Mouse (Mus musculus): Measurements from ENCODE around the gene Srsf2. TPM values are rescaled to one million over a fixed set of nuclear protein-coding genes. Genes with fewer than 3 reads are reported as not detected.
"Not testable (repeated sequence)": the region's sequence is repeated elsewhere in the genome, so short reads cannot be mapped to it uniquely, and the experiment has no call there.

Srsf2 gene
- total RNA-seq, 2 experiments from 2014 or later, result 171 to 184 TPM

DNA sequence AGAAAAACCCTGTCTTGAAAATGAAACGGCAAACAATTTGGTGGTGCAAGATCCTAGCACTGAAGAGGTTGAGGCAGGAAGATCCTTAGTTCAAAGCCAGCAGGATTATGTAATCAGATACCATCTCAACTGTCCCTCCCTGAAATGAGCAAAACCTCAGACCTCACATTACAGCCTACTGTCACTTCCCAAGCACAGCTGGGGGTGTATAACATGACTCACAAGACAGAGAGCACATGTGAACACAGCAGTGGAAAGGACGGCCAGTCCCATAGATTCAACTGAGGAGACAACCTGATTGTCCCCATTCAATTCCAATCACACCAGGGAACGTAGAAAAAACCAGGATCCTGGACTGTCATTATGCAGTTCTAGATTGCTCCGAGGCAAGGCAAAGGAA is 16.6 kb downstream of the Srsf2 start:
- no peak for DNase-seq (ENCODE audit: low spot score in 2 of 2)

DNA sequence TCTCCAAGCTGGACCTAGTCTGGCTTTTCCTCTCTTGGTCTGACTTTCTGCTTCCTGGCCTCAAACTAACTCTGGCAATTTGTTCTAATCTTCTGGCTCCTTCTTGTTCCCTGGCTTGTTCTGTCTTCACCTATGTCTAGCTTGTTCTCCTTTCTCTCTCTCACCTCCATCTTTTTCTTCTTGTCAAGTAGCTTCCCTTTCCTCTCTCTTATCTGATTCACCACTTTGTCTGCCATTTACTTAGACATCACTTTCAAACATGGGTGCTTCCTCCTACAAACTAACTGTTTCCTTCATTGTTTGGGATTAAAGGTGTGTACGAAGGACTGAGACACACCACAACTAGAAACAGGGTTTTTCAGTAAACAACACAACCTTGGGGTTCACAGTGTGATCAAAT is 17.9 kb downstream of the Srsf2 start:
- no peak for DNase-seq (ENCODE audit: low spot score in 2 of 2)

DNA sequence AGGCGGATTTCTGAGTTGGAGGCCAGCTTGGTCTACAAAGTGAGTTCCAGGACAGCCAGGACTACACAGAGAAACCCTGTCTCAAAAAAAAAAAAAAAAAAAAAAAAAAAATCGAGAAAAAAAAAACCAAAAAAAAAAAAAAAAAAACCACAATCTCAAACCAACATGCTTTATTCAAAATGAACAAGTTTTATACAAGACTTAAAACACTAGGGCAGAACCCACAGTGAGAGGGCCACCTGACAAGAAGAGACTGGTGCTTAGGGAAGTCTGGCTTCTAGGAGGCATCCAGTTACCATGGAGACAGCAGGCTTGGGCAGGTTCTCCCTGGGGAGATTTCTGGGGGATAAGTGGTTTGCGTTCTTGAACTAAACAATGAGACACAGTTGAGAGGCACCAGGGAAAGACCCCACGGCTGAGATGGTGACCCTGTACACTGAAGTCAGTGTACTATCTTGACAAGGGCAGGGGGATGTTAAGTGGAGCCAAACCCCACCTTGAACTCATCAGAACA is 20.7 kb downstream of the Srsf2 start:
- DNase-seq (ENCODE audit: low spot score in 2 of 2), result no peak

DNA sequence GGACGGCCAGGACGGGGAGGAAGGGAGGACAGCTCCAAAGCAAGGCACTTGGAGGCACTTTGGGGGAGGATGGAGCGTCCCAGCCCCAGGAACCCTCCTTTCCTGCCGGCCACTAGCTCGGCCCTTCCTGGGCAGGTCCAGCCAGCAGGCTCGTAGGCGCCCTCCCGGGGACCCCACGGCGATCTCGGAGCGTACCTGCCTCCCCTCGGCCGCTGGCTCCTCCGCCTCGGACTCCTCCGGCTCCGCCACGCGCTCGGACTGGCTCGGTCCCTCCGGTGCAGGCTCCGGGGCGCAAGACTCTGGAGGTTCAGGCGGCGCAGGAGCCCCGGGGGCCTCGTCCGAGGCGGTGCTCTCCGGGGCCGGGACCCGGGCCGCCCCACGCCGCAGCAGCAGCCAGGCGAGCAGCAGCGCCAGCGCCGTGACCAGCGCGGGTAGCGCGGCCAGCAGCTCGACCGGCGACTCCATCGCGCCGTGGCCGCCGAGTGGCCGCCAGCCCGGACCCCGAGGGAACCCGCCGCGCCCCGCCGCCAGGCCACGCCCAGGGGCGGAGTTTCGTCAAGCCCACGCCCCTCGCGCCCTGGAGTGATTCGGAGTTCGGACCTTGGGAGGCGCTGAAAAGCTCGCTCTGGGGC is 25.2 kb downstream of the Srsf2 start, which contains the start of gene Mxra7:
TSS of gene Mxra7 (minus strand) at position 513 of the 632 bp plus-strand sequence.
- peak; percentile 60 to 77 for DNase-seq (ENCODE audit: low spot score in 2 of 2)

DNA sequence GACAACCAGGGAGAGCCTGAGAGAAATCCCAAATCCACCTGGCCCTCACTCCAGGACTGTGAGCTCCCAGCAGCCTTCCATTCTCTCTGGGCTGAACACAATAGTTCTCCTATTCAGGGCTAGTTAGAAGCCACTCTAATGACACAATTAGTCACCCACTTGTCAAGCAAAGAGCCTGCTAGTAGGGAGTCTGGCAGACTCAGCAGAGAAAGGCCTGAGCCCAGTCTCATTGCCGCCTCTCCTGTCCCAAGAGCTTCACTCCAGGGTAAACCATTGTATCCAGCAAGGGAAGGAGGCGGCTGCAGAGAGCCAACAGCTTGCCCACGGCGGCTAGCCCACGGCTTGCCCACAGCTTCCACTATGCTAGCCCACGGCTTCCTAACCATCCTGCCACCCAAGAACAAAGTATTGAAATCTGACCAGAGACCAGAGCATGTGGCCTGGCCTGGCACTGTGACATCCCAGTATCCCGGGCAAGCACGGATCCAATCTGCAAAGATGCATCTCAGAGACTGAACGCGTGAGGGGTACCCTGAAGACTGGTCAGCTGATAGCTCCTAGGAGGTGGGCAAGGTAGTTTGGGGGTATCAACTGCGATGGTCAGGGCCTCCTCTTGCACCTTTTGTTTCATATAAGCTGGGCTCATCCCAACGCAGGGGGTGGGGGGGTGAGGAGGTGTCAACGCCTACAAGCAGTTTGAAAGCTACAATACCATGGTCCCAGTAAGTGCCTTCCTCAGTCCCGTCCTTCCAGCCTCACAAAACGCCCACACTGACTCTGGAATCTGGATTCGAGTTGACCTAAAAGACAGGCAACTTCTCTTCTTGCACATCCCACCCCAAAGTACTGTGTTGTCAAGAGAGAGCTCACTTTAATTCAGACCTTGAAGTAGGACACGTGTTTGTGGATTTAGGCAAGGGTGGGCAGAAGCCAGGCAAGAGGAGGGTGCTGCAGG is 26.1 kb downstream of the Srsf2 start:
- no peak for DNase-seq (ENCODE audit: low spot score in 2 of 2)

DNA sequence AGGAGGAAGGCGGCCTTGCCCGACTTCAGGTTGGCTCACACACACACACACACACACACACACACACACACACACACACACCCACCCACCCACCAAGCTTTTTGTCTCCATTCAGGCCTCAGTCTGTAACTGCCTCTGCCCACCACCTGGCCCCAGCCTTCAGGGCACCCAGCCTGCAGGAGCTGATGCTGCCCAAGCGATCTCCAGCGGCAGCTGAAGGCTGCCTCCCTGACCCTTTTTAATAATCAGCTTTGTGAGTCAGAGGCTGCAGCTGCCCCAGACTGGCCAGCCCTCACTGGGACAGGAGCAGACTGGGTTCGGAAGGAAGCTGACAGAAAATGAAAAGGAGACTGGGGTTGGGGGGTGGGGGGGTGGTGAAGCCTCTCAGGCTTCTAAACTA is 27.7 kb downstream of the Srsf2 start:
- DNase-seq (ENCODE audit: low spot score in 2 of 2), result no peak

DNA sequence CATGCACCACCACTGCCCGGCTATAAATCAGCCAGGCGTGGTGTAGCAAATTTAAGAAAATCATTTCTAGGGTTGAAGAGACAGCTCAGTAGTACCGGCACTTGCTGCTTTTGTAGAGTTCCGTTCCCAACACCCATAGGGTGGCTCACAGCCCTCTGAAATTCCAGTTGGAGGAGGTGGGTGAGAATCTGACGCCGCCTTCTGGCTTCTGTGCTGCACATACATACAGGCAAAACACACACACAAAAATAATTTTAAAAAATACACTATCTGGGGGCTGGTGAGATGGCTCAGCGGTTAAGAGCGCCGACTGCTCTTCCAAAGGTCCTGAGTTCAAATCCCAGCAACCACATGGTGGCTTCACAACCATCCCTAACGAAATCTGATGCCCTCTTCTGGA is 29.0 kb downstream of the Srsf2 start:
- not testable (repeated sequence) for DNase-seq (ENCODE audit: low spot score in 2 of 2)

DNA sequence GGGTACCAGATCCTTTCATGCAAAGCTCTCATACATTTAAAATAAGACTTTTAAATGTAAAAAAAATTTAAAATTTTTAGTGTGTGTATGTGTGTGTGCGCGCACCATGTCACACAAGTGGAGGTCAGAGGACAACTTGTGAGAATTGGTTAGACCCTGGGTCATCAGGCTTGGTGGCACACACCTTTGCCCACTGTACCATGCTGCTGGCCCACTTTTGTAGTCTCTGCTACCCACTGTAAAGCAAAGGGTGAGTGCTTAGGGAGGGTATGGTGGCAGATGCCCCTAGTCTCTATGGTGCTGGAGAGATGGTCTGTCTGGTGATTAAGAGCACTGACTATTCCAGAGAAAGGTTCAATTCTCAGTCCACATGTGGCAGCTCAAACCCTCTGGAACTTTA is 29.6 kb downstream of the Srsf2 start:
- no peak for DNase-seq (ENCODE audit: low spot score in 2 of 2)

DNA sequence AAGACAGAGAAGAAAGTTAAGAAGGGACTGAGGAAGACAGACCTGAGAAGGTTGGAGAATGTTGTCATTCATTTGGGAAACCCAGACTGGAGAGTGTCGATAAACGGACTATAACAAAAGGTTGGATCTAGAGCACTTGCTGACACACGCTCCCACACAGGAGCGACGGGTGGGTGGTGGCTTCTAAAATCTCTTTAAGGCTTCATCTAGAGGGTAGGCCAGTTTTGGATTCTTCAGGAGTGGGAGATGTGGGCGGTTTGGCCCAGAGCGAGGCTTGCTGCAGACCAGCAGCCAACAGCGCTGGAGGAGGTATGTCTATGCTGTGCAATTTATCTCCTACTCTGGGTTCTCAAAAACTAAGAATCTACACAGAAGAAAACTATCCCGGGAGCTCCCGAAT is 30.3 kb downstream of the Srsf2 start:
- no peak for DNase-seq (ENCODE audit: low spot score in 2 of 2)

DNA sequence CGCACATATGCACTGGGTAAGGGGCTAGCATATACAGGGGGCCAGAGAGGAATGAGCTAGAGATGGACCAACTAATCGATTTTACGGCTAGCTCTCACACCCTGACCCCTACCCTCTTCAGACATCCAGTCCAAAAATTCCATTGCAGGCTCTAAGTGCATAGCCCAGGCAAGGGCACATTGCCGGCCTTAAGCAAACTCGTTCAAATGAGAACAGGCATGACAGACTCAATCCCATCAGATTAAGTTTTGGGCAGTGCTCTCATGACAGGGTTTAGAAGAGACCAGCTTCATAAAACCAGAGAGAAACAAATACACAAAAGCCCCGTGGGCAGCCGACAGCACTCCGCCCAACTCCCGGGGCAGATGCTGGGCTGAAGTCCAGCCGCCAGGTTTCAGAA is 30.7 kb downstream of the Srsf2 start:
- DNase-seq (ENCODE audit: low spot score in 2 of 2), result no peak

DNA sequence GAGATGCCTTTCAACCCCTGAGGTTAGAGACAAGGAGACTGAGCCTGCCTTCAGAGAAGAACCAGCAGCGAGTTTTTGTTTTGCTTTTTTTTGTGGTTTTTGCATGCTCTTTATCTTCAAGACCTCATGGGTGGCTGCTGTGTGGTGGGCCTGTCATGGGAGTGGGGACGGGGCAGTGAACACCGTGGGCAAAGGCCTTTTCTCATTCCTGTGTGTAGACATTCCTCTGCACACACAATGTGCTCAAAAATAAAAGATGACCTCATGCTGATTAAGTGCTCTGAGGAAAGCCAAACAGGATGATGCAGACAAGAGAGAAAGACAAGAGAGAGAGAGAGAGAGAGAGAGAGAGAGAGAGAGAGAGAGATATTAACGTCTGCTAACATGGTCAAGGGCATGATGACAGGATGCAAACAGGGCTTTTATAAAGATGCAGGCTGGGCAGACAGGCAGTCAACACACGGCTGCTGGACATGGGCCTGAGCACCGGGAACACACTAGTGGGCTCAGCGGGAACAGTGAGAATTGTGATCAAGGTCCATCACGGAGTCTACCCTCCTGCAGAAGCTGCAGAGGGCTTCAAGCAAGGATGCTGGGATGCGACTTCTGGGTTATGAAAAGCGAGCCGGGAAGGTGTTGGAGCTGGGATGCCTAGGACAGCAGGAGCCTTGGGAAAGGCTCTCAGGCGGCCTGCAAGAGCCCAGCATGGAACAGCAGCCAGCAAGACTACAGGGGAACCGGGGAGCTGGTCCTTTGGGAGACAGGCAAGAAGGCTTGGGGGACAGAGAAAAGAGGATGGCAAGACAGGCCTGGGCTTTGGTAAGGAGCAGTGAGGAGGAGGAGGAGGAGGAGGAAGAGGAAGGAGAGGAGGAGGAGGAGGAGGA is 31.6 kb downstream of the Srsf2 start:
- no peak for DNase-seq (ENCODE audit: low spot score in 2 of 2)

DNA sequence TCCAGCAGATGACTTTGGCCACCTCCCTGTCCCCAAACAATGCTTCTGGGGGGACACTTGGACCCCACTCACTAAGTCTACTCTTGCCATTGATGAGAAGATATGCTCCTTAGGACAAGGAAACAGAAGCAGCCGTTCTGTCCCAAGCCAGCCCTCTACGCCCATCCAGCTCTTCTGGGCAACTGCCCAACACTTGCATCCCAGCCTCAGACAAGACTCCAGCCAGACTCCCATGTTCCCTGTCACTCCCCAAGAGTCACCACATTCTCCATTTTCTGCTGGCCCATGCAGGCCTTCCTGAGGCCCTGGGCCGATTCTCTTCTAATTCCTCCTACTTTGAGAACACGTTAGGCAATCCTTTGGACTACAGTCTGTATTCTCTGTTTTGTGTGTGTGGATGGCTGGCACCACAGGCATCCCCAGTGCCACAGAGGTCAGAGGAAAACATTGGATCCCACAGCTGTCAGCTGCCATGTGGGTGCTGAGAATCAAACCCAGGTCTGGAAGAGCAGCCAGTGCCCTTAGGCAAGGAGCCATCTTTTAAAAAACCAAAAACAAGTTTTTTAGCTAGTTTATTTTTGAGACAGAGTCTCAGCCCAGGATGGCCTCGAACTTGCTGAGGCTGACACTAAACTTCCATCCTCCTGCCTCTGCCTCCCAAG is 32.8 kb downstream of the Srsf2 start:
- no peak for DNase-seq (ENCODE audit: low spot score in 2 of 2)

DNA sequence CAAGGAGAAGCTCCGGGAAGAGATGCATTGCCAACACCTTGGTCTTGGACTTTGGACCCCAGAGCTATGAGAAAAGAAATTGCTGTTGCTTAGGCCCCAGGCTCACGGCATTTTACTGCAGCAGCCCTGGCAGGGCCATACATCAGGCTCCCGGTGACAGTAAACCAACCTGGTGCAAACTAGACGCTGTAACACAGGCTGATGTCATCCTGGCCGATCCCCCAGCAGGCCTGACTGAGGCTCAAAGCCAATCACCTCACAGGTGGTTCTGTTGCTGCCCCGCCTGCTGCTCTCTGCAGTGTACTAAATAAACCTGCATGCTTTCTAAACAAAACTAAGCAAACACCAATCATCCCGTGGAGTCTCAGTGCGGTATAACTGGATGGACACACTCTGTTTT is 34.2 kb downstream of the Srsf2 start:
- no peak for DNase-seq (ENCODE audit: low spot score in 2 of 2)

DNA sequence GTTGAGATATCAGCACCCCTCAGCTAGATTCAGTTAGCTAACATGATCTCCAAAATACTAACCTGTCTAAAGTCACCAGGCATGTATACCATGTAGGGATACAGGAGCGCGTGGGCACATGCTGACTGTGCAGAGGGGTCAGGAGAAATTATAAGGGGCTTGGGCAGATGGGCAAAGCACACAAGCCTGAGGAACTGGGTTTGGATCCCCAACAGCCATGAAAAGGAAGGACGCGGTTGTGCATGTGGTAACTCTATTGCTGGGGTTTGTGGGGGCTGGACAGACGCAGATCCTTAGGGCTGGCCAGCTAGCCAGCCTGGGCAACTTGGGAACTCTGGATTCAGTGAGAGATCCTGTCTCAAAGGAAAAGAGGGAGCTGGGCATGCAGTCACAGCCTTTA is 35.3 kb downstream of the Srsf2 start:
- DNase-seq (ENCODE audit: low spot score in 2 of 2), result no peak

DNA sequence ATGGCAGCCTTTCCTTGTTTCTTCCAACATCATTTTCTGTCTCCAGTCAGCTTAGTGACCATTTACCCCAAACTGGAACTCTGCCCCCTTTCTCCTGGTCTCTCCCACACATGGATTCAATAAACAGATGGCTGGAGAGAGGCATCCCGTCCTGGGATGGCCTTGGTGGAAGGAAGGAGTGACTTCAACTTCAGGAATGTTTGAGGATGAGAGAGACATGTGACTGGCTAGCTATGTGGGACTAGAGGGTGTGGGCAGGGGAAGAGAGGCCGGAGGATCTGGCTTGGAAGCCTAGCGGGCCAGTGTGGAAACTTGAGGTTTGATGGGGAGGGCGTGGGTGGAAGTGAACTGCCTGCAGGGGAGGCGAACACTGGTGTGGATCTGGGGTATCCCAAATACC is 36.1 kb downstream of the Srsf2 start:
- no peak for DNase-seq (ENCODE audit: low spot score in 2 of 2)

DNA sequence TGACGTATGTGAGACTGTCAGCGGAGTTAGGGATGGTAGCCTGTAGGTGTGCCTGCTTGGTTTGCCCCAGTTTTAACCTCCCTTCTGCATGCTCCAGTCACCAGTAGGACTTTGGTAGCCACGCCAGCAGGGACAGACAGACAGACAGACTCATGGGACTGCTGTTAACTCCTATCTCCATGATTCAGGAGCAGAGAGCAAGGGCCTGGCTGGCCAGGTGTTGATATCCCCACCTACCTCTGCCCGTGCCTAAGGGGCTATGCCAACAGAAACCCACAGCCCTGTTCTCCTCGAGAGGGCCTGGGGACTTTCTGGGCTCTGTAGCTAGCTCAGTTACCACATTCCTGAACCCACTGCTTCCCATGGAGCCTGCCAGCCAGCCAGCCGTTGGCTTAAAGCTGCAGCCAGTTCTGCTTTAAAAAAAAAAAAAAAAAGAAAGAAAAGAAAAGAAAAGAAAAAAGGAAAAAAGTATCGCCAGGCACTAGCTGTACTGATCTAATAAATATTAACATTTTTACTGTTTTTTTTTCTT is 37.9 kb downstream of the Srsf2 start:
- no peak for DNase-seq (ENCODE audit: low spot score in 2 of 2)

DNA sequence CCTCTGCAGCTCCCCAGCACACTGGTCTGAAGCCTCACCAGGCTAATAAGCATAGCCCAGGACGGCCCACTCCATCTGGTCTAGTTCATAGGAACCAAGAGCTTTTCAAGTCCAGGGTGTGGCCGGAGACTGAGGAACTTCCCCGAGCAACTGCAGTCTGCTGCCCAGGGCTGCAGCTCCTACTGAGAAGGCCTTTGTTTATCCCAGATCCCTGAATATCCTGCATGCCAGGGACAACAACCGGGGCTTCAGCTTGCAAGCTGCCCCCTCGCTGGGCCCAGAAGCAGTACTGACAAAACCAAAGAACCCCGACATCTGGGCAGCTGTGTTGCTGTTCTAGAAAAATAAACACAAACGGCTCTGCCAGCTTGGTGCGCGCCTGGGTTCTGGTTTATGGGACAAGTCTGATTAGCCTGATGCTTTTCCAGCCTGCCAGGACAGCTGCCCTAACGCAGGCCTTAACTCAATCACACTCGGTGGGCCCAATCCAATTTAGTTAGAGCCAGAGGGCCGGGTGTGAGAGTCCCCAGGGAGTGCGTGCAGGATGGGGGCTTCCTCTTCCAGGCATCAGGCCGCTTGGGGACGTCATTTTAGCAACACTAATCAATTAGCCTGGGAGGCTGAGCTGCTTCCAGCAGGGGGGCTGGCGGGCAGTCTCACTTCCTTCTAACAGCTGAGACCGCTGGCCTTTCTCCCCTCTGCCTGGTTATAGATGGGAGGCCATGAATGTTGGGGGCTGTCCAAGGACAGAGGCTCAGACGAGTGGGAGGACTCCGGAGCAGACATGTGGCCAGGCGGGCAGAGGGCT is 38.6 kb downstream of the Srsf2 start:
- peak in 1 of 2 experiments; percentile 53 for DNase-seq (ENCODE audit: low spot score in 2 of 2)

DNA sequence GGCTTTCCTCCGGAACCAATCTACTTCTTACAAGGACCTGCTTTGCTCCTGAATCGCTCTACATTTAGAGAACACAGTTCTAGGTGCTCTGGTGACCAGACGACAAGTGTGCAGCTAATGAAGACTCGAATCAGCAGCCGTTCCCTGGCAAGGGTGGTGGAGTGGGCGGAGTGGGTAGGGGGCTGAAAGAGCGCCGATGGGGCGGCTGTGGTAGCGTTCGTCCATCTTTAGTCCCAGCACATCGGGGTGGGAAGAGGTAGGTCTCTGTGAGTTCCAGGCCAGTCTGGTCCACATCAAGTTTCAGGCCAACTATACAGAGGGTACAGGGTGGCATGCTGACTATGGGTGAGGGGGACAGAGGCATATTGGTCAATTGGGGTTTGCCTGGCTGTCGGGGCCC is 39.3 kb downstream of the Srsf2 start:
- no peak for DNase-seq (ENCODE audit: low spot score in 2 of 2)

DNA sequence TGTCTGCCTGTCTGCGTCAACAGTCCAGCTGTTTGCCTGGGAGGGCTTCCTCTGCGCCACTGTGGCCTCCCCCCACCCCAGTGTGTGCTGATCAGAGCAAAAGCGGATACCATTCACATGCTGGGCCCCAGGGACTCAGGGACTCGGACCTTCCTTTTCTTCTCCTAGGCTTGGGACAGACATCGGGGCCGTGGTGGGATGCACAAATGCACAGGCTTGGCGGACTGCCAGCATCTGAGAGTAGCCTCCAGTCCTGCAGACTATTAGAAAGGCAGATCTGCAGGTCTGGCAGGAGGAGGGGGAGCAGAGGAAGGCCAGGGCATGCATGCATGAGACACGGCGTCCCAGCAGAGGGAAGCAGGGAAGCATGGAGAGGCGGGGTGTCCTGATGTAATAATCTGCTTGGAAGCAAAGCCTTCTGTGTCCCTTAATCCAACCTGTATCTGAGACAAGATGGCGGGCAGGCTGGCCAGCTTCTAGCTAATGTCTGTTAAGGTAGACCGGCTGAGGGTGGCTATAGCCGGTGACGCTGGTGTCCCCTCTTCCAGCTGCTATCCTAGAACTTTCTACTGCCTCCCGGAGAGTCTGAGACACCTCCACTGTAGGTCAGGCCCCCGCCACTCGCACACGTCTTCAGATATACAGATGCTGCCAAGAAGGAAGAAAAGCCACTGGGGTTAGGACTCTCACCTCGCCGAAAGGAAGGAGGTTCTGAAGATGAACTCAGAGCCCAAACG is 39.9 kb downstream of the Srsf2 start:
- no peak for DNase-seq (ENCODE audit: low spot score in 2 of 2)

All from layer of hippocampus, postnatal 14 days (tissue).